Mouse (Mus musculus) liver, adult (tissue): ENCODE results near the gene Ttc39a.

ENCODE experiments used
- GATA4 ChIP-seq: IDR thresholded peaks from 2 replicates; pipeline ENCODE4 v1.6.1; 2014; ENCODE audit warnings: mild to moderate bottlenecking, low read length; ENCODE audit not compliant: insufficient replicate concordance

Gene Ttc39a

DNA sequence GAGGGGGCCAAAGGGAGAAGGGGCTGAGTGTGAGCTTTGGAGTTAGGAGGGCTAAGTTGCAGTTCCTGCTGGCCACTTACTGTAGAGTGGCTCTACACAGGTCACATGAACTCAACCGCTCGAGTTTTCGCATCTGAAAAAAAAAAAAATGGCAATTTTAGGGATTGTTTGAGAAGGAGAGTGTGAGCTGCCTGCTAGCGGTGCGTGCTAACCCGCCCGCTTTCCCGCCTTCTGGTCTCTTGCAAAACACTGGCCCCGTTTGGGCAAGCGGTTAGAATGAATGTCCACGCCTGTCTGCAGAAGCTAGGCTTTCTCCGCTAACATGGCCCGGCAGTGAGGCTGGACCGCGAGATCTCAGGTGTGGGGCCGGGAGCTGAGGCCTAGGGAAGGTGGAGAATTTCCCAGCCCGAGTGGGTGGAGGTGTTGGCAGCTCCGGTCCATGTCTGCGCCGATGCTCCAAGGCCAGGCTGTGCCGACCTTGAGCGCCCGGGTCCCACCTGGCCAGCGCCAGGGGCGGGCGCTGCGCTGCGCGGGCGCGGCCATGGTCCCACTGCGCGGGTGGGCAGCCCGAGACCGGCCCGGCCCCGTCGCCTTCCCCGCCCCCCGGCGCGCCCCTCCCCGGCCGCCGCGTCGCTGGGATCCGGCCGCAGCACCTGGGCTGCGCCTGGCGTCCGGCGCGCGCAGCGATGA lies at the start of gene Ttc39a:
Ttc39a (plus strand) TSS at position 138 of the 690 bp plus-strand sequence.
- TF ChIP-seq GATA4 = no peak

- TF ChIP-seq GATA4 = no peak
Observed at GRCm38 (mm10) chr4:109378107-109378506, 28.3 kb upstream of the Ttc39a start.

DNA sequence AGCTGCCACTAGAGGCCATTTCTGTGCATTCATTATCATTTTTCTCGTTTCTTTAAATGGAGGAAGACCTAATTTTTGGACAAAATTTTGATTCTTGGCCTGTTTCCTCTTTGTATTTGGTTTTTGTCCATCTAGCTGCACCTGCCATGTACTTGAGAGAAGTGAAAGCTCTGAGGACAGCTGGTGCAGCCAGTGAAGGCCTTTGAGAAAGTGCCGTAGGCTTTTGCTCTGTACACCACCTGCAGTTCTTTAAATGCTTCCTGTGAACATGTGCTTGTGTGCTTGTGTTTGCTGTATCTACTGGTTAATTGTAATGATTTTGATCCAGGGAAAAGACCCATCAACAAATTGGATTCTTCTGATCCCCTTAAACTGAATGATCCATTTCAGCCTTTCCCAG lies 24.0 kb upstream of the Ttc39a start:
- TF ChIP-seq GATA4 = no peak

GRCm38 (mm10) chr4:109385599-109385998 lies 20.8 kb upstream of the Ttc39a start:
- TF ChIP-seq GATA4 = no peak

DNA sequence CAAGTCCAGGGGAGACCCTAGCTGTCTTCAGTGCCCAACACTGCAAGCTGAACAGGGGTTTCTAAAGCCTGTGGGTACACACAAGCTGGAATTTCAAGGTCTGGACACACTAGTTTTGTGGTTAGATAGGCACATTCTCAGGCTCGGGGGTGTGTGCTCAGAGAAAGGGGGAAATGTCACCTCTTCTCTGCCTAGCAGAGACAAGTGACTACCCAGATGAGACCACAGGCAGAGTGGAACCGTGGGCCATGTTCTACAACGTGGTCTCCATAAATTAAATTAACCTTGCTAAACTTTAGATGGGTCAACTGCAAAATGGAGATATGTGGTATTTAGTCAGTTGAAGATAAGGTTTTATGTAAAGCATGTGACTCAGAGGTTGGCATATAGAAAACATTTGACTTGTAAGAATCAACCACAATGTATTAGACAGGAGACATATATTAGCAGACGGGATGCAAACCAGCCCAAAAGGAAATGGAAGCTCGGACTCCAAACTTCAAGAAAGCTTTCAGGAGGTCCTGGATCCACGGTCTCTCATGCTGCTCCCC lies 13.1 kb upstream of the Ttc39a start:
- no peak for TF ChIP-seq GATA4

- no peak for TF ChIP-seq GATA4
Observed at GRCm38 (mm10) chr4:109393902-109394301, 12.5 kb upstream of the Ttc39a start.

DNA sequence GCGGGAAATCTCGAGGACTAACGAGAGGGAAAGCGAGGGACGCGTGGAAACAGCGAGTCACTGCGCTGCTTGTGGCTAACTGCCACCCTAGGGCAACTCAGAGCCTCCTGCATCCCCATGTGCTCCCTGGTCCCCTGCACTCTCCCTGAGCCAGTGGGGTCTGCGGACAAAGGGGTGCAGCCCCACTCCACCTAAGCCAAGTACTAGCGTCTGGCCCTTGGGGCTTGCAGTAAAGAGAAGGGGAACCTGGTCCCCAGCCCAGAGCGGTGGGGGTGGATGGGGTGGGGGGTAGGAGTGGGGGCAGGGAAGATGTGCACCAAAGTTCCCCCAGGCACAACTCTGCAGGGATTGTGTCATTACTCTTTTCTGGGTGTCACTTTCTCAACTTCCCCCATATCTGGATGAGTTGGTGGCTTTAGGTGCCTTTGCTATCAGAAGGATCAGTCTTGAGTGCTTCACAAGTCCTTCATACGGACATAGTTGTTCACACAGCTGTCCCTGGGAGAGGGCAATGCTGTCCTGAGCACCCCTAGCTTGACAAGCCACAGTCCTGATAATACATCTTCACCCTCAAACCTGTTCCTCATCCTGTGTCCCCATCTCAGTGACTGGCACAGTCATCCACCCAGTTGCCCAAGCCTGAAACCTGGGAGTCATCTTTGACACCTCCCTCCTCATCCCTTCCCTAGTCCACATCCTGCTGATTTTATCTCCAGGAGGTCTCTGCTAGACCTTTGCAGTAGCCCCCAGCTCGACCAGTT lies 11.9 kb upstream of the Ttc39a start:
- TF ChIP-seq GATA4 = no peak

- no peak for TF ChIP-seq GATA4
Observed at GRCm38 (mm10) chr4:109400366-109400980, 6.0 kb upstream of the Ttc39a start.

DNA sequence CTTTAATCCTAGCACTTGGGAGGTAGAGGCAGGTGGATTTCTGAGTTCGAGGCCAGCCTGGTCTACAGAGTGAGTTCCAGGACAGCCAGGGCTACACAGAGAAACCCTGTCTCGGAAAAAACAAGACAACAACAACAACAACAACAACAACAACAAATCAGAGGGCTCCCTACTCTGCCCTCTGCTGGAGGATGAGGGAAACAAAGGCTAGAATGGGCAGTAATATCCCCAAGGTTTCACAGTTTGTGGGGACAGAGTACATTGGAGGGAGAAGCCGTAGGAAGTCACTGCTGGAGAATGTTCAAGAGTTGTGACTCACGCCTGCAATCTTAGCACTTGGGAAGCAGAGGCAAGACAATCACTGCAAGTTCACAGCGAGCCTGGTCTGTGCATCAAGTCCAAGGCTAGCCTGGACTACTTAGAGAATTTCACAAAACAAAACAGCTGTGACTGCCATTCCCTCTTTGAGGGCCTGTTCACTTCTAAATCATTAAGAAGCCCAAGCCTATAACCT lies 5.2 kb upstream of the Ttc39a start:
- TF ChIP-seq GATA4 = no peak

DNA sequence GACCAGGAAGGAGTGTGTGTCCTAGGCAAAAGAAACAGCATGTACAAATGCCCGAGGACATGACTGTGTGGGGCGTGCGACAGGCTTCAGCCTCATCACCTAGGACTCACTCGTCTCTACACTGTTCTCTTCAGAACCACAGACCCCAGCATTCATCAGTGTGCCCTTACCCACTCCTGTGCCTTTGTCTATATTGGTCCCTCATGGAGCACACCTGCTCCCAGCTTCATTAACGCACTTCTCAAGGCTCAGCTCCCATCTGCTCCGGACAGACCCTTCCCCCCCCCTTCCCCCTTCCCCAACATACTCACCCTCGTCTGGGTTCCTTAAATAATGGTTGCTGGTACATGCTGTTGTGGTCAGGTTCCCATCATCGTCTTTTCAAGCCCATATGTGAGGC lies 1.0 kb upstream of the Ttc39a start:
- TF ChIP-seq GATA4 = no peak

DNA sequence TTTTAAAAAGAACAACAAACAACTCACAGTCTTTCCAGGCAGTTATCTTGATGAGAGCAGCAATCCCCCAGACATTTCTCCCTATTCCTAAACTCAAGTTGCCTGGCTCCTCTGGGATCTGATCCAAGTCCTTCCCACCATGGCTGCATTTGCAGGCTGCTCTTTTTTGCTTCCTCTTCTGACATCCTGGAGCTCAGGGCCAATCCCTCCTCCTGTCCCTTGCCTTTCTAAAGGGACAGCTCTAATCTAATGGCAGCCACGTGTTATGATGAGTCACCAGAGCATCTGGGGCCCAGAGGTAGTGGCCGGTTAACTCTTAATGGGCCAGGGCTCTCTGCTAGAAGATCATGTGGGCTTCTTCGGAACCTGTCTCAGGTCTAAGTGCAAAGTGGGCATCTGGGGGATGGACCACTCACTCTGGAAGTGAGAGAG lies 353 bp upstream of the Ttc39a start:
- peak; percentile 83; the same call in 1 of the 2 replicates for TF ChIP-seq GATA4

DNA sequence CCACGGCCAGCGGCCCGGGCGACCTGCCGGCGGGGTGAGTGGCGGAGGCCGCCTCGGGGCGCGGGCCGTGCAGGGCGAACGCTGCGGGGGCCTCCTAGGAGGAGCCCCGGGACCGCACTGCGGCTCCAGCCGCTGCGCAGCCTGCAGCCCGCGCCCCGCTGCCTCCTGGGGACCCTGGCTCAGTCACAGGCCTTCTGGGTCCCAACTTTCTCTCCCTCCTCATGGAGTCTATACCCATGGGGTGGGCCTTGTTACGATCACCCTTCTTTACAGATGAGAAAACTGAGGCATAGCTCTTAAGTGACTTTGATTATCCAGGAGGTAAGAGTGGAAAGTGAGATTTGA lies 725 bp downstream of the Ttc39a start:
- no peak for TF ChIP-seq GATA4

DNA sequence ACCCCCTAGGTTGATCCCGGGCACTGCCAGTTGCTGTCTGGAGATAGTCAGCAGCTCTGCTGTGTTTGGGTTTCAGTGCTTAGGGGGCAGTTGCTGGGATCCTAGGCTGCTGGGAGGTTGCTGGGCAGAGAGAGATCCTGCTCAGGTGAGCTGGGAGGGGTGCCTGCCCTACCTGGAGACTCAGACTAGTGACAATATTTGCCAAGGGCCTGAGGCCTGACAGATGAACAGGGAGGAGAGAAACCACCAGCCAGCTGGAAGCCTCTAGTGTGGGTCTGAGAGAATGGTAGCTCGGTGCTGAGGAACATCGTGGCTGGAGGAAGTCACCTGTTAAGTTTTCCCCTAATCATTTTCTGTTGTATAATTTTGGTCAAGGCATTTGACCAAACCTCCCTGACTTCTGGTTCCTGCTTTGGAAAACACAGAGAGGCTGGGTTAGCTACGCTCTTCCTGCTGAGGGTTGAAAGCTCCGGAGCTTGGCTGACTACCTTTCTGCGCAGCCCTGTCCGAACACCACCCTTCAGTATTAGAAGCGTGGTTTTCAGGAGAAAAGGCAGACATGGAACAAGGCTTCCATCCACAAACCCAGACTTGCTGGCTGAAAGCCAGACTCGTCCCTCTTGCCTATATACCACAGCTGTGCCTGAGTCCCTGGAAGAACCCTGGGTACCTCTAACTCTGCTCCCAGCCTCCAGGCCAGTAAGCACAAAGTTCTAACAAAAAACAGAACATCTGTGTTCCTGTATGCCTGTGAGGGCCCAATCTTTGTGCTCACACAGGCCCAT lies 1.5 kb downstream of the Ttc39a start:
- no peak for TF ChIP-seq GATA4

DNA sequence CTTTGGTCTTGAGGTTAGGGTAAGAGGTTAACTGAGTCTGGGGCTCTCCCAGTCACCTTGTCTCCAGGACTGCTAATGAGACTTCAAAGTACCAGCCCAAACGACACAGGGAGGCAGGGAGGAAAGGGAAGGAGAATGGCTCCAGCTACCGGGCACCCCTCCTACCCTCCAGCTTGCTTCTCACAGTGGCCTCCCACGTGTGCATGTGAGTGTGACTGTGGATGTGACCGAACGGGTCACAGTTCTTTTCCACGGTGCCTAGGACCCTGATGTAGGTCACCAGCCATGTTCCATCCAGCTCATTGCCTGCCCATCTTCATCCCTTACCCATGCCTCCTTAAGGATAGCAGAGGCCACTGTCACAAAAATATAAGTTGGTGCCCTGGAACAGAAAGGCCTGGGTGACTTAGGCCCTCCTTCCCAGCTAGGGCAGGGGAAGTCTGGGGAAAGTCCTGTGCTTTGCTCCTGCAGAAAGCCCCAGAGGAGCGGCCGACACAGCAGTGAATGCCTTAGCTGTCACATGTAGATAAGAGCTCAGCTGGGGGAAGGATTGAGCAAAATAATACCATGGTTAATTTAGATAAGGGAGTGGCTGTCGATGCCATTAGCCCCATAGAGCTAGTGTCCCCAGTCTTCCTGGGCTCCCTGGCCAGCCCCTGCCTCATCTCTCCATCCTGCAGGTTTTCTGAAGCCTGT lies 4.4 kb downstream of the Ttc39a start:
- TF ChIP-seq GATA4 = no peak

DNA sequence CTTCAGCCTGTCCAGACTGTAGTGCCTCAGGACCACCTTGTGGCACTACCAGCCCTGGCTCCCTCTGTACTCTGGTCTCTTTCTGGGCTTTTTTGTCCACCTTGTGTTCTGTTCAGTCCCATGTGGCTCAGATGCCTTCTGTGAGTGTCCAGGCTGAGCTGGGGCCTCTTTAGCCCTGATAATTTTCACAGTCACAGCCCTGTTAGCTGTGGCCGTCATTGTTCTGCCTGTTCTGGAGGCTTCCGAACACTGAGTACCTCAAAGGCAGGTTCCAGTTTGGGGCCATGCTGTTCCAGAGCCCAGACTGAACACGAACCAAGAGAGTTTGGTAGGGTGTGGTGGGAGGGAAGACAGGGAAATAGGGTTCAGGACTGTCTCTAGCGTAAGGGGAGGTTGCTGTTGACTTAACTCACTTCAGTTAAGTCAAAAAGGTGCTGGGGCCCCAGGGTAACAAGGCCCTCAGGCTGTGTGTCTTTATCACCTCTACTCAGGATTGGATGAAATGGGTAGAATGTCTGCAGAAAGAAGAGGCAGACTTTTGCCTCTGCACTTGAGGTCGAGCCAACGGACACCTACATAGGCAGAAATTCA lies 5.0 kb downstream of the Ttc39a start:
- TF ChIP-seq GATA4 = no peak

- TF ChIP-seq GATA4 = no peak
Observed at GRCm38 (mm10) chr4:109412233-109412632, 5.8 kb downstream of the Ttc39a start.
